Mouse (Mus musculus) limb, embryonic 11.5 days (tissue): ENCODE measurements around the gene Ulk4. TPM values are rescaled to one million over a fixed set of nuclear protein-coding genes. Genes with fewer than 3 reads are reported as not detected.
"Not testable (repeated sequence)": the region's sequence is repeated elsewhere in the genome, so short reads cannot be mapped to it uniquely, and the experiment has no call there.

Experiments used
- ATAC-seq: fragments of 200-750 bp; cut with Nextera tagmentation; 2 replicates; pipeline ENCODE4 v1.8.0; 2017; ENCODE audit warnings: low read depth; ENCODE audit not compliant: insufficient number of reproducible peaks, low FRiP score, low TSS enrichment
- DNase-seq: peaks from one replicate; pipeline ENCODE4 v3.0.0-alpha.2; 2015; ENCODE audit warnings: low spot score
- H3K27ac ChIP-seq: fragments of 300-500 bp; sonication (generic); replicated peaks from 2 replicates; pipeline ENCODE4 v1.5.1; 2014; ENCODE audit warnings: low read depth, mild to moderate bottlenecking, low read length
- H3K27me3 ChIP-seq: fragments of 300-500 bp; sonication (generic); 2 replicates; pipeline ENCODE4 v1.6.1; 2014; ENCODE audit warnings: mild to moderate bottlenecking, low read length, mixed read lengths; ENCODE audit not compliant: control insufficient read depth, insufficient read depth
- H3K36me3 ChIP-seq: fragments of 300-500 bp; sonication (generic); 2 replicates; pipeline ENCODE4 v1.6.1; 2014; ENCODE audit warnings: mild to moderate bottlenecking, low read length, moderate library complexity, mixed read lengths; ENCODE audit not compliant: control insufficient read depth, insufficient read depth
- H3K4me1 ChIP-seq: fragments of 300-500 bp; sonication (generic); 2 replicates; pipeline ENCODE4 v1.6.1; 2014; ENCODE audit warnings: low read length, mixed read lengths; ENCODE audit not compliant: control insufficient read depth, insufficient read depth
- H3K4me2 ChIP-seq: fragments of 300-500 bp; sonication (generic); 2 replicates; pipeline ENCODE4 v1.6.1; 2014; ENCODE audit warnings: low read depth, mild to moderate bottlenecking, moderate library complexity; ENCODE audit not compliant: severe bottlenecking
- H3K4me3 ChIP-seq: fragments of 300-500 bp; sonication (generic); 2 replicates; pipeline ENCODE4 v1.5.1; 2014; ENCODE audit warnings: low read depth, low read length
- H3K9ac ChIP-seq: fragments of 300-500 bp; sonication (generic); 2 replicates; pipeline ENCODE4 v1.6.1; 2014; ENCODE audit warnings: mild to moderate bottlenecking, low read length
- H3K9me3 ChIP-seq: fragments of 300-500 bp; sonication (generic); 2 replicates; pipeline ENCODE4 v1.6.1; 2016; ENCODE audit warnings: low read length; ENCODE audit not compliant: control insufficient read depth
- WGBS: fragments of 180-500 bp; shearing (Covaris S2); extraction: QIAGEN DNeasy Blood & Tissue Kit; methylation state at CpG from one replicate; pipeline ENCODE4 v1.1.7; 2014; 5-methylcytosine and 5-hydroxymethylcytosine counted together
- polyA plus RNA-seq: library from polyadenylated mRNA; unstranded; fragments of >200 nt; fragmentation: Nextera tagmentation; extraction: Ambion mirVana; gene quantifications from 2 replicates; pipeline ENCODE4 v1.2.1, GENCODE M21; 2014

Gene Ulk4
- polyA plus RNA-seq, 1 experiment from 2014 or later = 147 TPM

DNA sequence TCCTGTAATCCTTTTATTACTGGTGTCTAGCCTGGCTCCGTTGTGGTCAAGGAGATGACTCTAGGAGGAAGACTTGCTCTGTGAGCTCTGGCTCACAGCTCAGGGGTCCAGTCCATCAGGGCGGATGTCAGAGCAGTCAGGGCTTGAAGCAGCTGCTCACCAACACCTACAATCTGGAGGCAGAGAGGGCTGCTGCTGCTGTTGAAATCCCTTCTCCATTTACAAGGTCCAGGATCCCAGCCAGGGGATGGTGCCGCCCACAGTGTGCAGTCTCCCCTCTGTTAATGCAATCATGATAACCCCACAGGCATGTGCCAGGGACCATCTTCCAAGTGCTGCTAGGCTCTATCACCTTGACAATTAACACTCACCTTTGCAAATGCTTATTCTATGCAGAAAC, 220.5 kb downstream of the Ulk4 start:
- Histone ChIP-seq H3K27ac (no peak overlapping the region), H3K36me3 (no peaks in the 10 kb centered on the region), H3K4me2 (no peak overlapping the region), H3K4me1 (no peaks in the 10 kb centered on the region), H3K27me3 (no peaks in the 10 kb centered on the region), H3K9ac (no peak overlapping the region), H3K9me3 (no peaks in the 10 kb centered on the region), H3K4me3 (no peak overlapping the region)
- no peak for ATAC-seq
- DNase-seq = no peak
- WGBS = 75% methylated on average over 3 of the region's 3 CpGs

DNA sequence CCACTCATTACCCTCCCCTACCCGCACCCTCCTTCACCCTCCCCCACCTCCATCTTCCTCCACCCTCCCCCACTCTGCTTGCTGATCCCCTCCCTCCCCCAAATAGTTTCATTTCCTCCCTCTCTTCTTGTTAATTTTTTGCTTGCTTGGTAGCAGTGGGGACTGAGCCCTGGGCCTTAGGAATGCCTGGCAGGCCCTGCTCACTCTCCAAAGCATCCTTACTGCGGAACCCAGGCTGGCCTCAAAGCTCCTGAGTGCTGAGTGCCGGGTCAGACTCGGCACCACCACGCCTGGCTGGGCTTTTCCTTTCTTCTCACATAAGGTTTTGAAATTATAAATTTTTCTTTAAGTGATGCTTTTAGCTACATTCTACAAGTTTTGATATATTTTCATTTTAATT, 221.0 kb downstream of the Ulk4 start:
- 72% methylated on average over 5 of the region's 5 CpGs for WGBS
- Histone ChIP-seq H3K27ac (no peak overlapping the region), H3K27me3 (no peaks in the 10 kb centered on the region), H3K4me2 (no peak overlapping the region), H3K4me1 (no peaks in the 10 kb centered on the region), H3K9ac (no peak overlapping the region), H3K9me3 (no peaks in the 10 kb centered on the region), H3K4me3 (no peak overlapping the region), H3K36me3 (no peaks in the 10 kb centered on the region)
- ATAC-seq (no peak), DNase-seq (no peak)

DNA sequence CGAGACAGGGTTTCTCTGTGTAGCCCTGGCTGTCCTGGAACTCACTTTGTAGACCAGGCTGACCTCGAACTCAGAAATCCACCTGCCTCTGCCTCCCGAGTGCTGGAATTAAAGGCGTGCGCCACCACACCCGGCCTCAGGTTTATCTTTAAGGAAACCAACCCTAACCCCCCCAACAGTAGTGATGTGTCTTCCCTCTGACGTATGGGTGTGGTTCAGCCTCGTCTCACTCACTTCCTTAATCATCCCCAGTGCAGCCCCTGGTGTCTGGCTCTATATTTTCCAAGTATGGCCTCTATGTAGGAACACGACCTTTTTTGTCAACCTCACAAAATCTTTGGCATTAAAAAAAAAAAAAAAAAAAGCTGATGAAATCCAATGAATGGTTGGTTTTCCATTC, 231.3 kb downstream of the Ulk4 start:
- WGBS = 71% methylated on average over 9 of the region's 9 CpGs
- not testable (repeated sequence) for H3K27ac ChIP-seq, H3K9me3 ChIP-seq

DNA sequence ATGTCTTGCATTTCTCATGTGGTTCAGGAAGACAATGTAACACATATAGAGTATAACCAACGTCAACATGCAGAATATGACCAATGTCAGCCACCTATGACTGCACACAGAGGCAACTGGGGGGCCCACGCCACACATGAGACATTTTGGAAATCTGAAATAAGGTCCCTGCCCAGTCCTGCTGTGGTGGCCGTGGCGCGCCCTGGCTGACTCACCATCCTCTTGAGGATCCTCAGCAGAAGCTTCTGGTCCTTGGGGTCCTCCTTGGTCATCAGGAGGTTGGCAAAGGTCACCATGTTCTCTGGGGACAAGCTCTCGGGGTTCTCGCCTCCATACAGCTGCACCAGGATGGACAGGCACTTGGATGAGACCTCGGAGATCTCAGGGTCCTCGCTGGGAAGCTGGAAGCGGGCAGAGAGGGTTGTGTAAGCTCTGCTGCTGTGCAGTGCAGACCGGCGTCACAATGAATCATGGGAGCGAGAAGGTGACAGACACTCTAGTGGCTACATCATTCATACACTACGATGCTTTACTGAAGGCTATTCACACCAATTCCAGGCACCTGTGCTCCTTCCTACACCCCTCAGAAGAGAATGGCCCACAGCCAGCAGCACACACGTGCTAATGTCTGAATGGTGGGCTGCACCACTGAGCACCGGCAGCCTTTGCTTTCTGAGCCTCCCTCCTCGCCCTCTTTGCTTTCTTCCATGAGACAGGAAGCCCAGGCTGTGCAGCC, 232.4 kb downstream of the Ulk4 start:
- Histone ChIP-seq H3K4me1 (peaks cover 7% of the 10 kb centered on the region; the same call in 1 of the 2 replicates), H3K9ac (no peak overlapping the region), H3K27ac (peak overlapping the region; percentile 14; the same call in 1 of the 2 replicates), H3K36me3 (no peaks in the 10 kb centered on the region), H3K4me2 (no peak overlapping the region), H3K4me3 (no peak overlapping the region), H3K27me3 (no peaks in the 10 kb centered on the region), H3K9me3 (no peaks in the 10 kb centered on the region)
- 73% methylated on average over 17 of the region's 17 CpGs for WGBS
- peak; percentile 57; the same call in 1 of the 2 replicates for ATAC-seq
- DNase-seq = no peak

More for the DNA sequence above, 231.3 kb downstream of the Ulk4 start:
- H3K4me1 ChIP-seq, H3K36me3 ChIP-seq, H3K4me3 ChIP-seq, H3K27me3 ChIP-seq, DNase-seq, H3K4me2 ChIP-seq, H3K9ac ChIP-seq, ATAC-seq: not testable (repeated sequence)

DNA sequence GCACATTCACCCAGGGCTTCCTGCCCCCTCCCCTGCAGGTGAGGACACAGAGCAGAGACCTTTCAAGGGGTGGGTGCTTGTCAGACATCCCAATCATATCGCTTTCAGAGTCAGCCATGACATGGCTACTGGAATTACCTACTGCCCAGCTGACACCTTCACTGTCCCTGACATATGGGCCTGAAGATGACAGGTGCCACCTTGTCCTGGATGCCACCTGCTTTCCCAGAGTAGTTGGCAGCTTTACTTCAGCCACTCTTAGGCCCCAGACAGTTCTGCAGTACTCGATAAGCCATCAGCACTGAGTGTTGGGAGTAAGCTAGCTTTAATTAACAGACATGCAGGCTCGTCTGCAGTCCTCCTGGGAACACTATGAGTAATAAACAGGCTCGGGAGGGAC, 234.0 kb downstream of the Ulk4 start:
- Histone ChIP-seq H3K36me3 (no peaks in the 10 kb centered on the region), H3K9me3 (no peaks in the 10 kb centered on the region), H3K27ac (no peak overlapping the region), H3K27me3 (no peaks in the 10 kb centered on the region), H3K4me3 (no peak overlapping the region), H3K4me2 (no peak overlapping the region), H3K4me1 (peaks cover 13% of the 10 kb centered on the region), H3K9ac (no peak overlapping the region)
- DNase-seq = no peak
- WGBS = 85% methylated on average over 4 of the region's 4 CpGs
- ATAC-seq = no peak

DNA sequence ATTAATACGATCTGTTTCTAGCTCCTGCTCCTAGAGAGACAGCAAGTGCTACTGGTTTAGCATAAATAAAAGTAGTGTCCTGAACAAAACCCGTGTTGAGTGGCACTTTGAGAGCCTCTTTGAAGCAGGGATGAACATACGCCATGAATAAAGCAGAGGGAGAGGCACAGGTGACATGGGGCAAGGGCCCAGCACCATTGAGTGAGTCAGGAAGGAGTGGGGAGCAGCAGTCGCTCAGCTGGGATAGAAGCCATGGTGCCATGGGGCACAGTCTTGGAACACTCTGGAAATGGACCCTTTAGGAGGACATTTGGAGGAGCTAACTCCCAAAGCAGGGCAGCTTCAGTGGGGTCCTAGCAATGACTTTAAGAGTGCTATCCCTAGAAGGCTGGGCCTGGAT, 238.6 kb downstream of the Ulk4 start:
- no peak overlapping the region for H3K27ac ChIP-seq
- no peak for ATAC-seq

DNA sequence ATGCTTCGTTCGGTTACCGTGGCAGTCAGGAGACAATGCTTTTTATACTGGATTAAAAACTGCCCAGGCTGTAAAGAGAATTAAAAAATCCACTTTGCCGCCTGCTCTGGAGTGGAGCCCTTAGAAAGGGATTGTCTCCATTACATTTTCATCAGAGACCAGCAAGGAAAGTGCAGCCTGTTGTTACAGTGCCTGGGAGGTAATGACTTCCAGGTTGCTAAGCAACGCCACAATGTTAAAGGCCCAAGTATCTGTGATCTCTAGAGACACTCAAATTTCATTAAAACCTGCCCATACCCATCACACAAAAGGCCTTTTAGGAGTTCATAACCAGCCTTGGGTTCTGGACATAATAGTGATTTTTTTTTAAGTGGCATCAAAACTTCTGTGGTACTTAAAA, 239.0 kb downstream of the Ulk4 start:
- ATAC-seq (peak; percentile 76; the same call in 1 of the 2 replicates), DNase-seq (no peak)
- Histone ChIP-seq H3K36me3 (no peaks in the 10 kb centered on the region), H3K4me2 (no peak overlapping the region), H3K4me3 (no peak overlapping the region), H3K27me3 (no peaks in the 10 kb centered on the region), H3K9ac (no peak overlapping the region), H3K27ac (0 out of 2 replicates have a peak overlapping the region, but pooled peaks have one; percentile 3), H3K4me1 (peaks cover 13% of the 10 kb centered on the region), H3K9me3 (no peaks in the 10 kb centered on the region)
- WGBS = 52% methylated on average over 5 of the region's 5 CpGs

More for the DNA sequence above, 238.6 kb downstream of the Ulk4 start:
- WGBS = 61% methylated on average over 4 of the region's 4 CpGs
- DNase-seq = no peak
- Histone ChIP-seq H3K9ac (no peak overlapping the region), H3K9me3 (no peaks in the 10 kb centered on the region), H3K4me3 (no peak overlapping the region), H3K4me1 (peaks cover 13% of the 10 kb centered on the region), H3K4me2 (no peak overlapping the region), H3K36me3 (no peaks in the 10 kb centered on the region), H3K27me3 (no peaks in the 10 kb centered on the region)

DNA sequence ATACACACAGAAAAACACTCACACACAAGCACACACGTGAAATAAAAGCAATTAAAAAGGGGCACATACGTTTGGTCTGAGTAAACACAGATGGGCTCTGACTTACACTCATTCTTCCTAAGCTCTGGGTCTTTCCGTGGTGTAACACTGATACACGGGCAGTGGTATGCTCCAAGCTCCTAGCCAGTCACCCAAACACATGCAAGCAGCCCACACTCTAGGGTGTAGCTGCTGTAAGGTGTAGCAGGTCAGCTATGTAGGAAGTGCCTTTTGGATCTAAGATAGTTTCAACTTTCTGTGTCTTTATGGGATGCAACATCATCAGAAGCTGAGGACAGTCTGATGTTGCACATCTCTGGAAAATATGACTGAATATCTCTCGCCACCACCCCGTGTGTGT, 241.7 kb downstream of the Ulk4 start:
- Histone ChIP-seq H3K4me3 (no peak overlapping the region), H3K27ac (no peak overlapping the region), H3K27me3 (no peaks in the 10 kb centered on the region), H3K9ac (no peak overlapping the region), H3K4me2 (no peak overlapping the region), H3K9me3 (no peaks in the 10 kb centered on the region), H3K36me3 (no peaks in the 10 kb centered on the region), H3K4me1 (peaks cover 18% of the 10 kb centered on the region)
- no peak for ATAC-seq
- 75% methylated on average over 6 of the region's 6 CpGs for WGBS
- no peak for DNase-seq

DNA sequence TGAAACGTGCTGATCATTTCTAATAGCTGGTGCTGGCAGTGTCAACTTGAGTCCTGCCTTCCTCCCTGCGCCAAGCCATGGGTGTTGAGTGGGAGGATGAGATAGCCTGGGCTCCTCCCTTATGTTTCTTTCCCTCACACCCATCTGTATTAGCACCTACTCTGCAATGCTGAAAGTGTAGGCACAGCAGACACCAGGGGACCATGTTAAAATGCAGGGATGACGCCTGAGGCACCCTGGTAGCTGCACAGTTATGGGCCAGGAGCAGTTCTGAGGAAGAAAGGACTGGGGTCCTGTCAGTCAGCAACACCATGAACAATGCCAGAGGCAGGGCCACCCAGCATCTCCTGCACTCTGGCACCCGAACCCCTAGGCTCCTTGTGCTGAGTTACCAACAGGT, 243.4 kb downstream of the Ulk4 start:
- Histone ChIP-seq H3K9ac (no peak overlapping the region), H3K27me3 (no peaks in the 10 kb centered on the region), H3K27ac (no peak overlapping the region), H3K4me3 (no peak overlapping the region), H3K9me3 (no peaks in the 10 kb centered on the region), H3K4me1 (peaks cover 17% of the 10 kb centered on the region), H3K36me3 (no peaks in the 10 kb centered on the region), H3K4me2 (no peak overlapping the region)
- WGBS = 82% methylated on average over 4 of the region's 4 CpGs
- no peak for ATAC-seq
- no peak for DNase-seq
